15 mouse cellular contexts compared by ENCODE assay signal in the genomic region with DNA sequence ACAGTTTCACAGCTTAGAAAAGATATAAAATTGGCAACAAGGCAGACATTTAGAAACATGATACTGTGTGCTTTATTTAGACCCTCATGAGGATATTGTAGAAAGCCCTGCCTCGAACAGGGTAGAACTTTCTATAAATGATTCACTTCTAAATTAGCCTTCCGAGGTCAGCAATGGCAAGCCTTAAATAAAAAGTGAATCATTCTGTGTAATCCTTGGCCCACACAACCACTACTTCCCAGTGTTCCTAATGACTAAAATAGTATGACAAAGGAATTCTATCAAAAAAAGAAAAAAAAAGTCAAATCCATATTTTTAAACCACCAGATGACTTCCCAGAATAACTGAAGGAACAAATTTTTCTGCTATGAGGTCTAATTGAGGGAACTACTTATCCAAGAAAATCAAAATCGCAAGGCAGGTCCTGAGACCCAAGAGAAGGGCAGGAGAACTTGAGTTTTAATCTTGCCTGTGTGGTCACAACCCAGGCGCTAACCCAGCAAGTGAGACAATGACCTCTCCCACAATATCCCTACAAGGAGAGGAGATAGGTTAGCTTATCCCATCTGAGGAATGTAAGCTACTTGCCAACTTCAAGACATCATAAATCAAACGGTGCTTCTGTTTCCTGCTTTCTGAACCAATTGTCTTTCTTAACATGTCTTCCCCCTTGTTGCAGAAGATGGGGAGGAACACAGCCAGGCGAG. TPM values are rescaled to one million over a fixed set of nuclear protein-coding genes. Genes with fewer than 3 reads are reported as not detected.
A peak's percentile ranks its signal among the peaks of the same experiment; 100 is the strongest.
DNase-seq lines count a peak whose midpoint lies in the region; ATAC-seq lines count a peak whose summit lies in the region.
"Had no signal": no experiment of that assay in that cellular context is flagged by ENCODE, and none has a peak within 500 bp of the region (broad histone marks: within the 10 kb centered on the region; RNA-seq: fewer than 3 reads in every experiment).

No protein-coding gene starts in this region.

- peak; percentile 42 for DNase-seq in adrenal gland, adult 2 months
- no peak for DNase-seq in adrenal gland, adult 18-20 months (ENCODE audit: low spot score in 2 of 2)
- DNase-seq in kidney, adult 18-20 months, result no peak
- DNase-seq in lung, postnatal 10 days, result peak; percentile 44
- DNase-seq in B cell, adult 2 months, result no peak
- no peak for DNase-seq in hindbrain, embryonic 11.5 days (ENCODE audit: low spot score)
- DNase-seq: adrenal gland, adult 8-10 months; gastrocnemius, postnatal 10 days had no signal

- H3K4me1 ChIP-seq in kidney, embryonic 16.5 days (ENCODE audit: insufficient read depth, low read length), result peaks cover 25% of the 10 kb centered on the region
- no peaks in the 10 kb centered on the region; the same call in 1 of the 2 replicates for H3K4me1 ChIP-seq in brown adipose tissue, adult 24 weeks (ENCODE audit: control insufficient read depth, insufficient read depth, insufficient read length, low read length)
- H3K4me1 ChIP-seq in hindbrain, embryonic 11.5 days (replicated peaks; ENCODE audit: control insufficient read depth, insufficient read depth, low read length), result no peaks in the 10 kb centered on the region
- H3K4me1 ChIP-seq: midbrain, embryonic 12.5 days had no signal

- no peak overlapping the region for H3K4me2 ChIP-seq in kidney, embryonic 16.5 days (replicated peaks; ENCODE audit: low read depth, low read length)
- H3K4me2 ChIP-seq in hindbrain, embryonic 11.5 days (replicated peaks; ENCODE audit: low read depth, low read length), result no peak overlapping the region
- H3K4me2 ChIP-seq: liver, embryonic 11.5 days; midbrain, embryonic 12.5 days; neural tube, embryonic 15.5 days had no signal

- 51% methylated on average over 6 of the region's 6 CpGs for WGBS in kidney, embryonic 16.5 days
- 85% methylated on average over 6 of the region's 6 CpGs for WGBS in hindbrain, embryonic 11.5 days

- H3K9me3 ChIP-seq in kidney, embryonic 16.5 days (ENCODE audit: low read length), result no peaks in the 10 kb centered on the region
- H3K9me3 ChIP-seq in hindbrain, embryonic 11.5 days (ENCODE audit: control insufficient read depth, low read length), result no peaks in the 10 kb centered on the region
- H3K9me3 ChIP-seq: forebrain, embryonic 10.5 days; midbrain, embryonic 12.5 days; neural tube, embryonic 15.5 days had no signal

- H3K27me3 ChIP-seq in kidney, embryonic 16.5 days (ENCODE audit: insufficient read depth, low read length), result no peaks in the 10 kb centered on the region
- no peaks in the 10 kb centered on the region for H3K27me3 ChIP-seq in hindbrain, embryonic 11.5 days (ENCODE audit: control insufficient read depth, insufficient read depth, low read length)
- H3K27me3 ChIP-seq: midbrain, embryonic 12.5 days; neural tube, embryonic 15.5 days had no signal

- peak overlapping the region; percentile 21 for H3K27ac ChIP-seq in kidney, embryonic 16.5 days (ENCODE audit: low read length)
- H3K27ac ChIP-seq in brown adipose tissue, adult 24 weeks (replicated peaks; ENCODE audit: low read depth, low read length), result peak overlapping the region; percentile 46; the same call in 1 of the 2 replicates
- H3K27ac ChIP-seq in hindbrain, embryonic 11.5 days (ENCODE audit: low read depth, low read length), result no peak overlapping the region
- H3K27ac ChIP-seq: forebrain, embryonic 10.5 days; hindbrain, postnatal 0 days; midbrain, embryonic 12.5 days; neural tube, embryonic 15.5 days had no signal

- H3K4me3 ChIP-seq in kidney, embryonic 16.5 days (ENCODE audit: low read length), result no peak overlapping the region
- no peak overlapping the region for H3K4me3 ChIP-seq in brown adipose tissue, adult 24 weeks (ENCODE audit: insufficient read depth, low read depth, low read length)
- H3K4me3 ChIP-seq in hindbrain, embryonic 11.5 days (ENCODE audit: low read depth, low read length), result no peak overlapping the region
- H3K4me3 ChIP-seq: forebrain, embryonic 10.5 days; midbrain, embryonic 12.5 days; neural tube, embryonic 15.5 days had no signal

- H3K36me3 ChIP-seq in kidney, embryonic 16.5 days (ENCODE audit: insufficient read depth, low read length), result no peaks in the 10 kb centered on the region
- H3K36me3 ChIP-seq in hindbrain, embryonic 11.5 days (ENCODE audit: control insufficient read depth, insufficient read depth, low read length), result no peaks in the 10 kb centered on the region
- H3K36me3 ChIP-seq: forebrain, embryonic 10.5 days; midbrain, embryonic 12.5 days; neural tube, embryonic 15.5 days had no signal

- H3K9ac ChIP-seq in kidney, embryonic 16.5 days (replicated peaks; ENCODE audit: low read length), result no peak overlapping the region
- H3K9ac ChIP-seq in hindbrain, embryonic 11.5 days (ENCODE audit: low read depth, low read length), result no peak overlapping the region
- H3K9ac ChIP-seq: midbrain, embryonic 12.5 days; neural tube, embryonic 15.5 days had no signal

- ATAC-seq in kidney, embryonic 16.5 days (ENCODE audit: low FRiP score, low TSS enrichment), result peak; percentile 49; the same call in 1 of the 2 replicates
- ATAC-seq in hindbrain, embryonic 11.5 days (ENCODE audit: low FRiP score), result no peak
- ATAC-seq: hindbrain, postnatal 0 days had no signal

RNA-seq across cellular contexts. Expression of a gene that starts 22.9 kb away (rescaled TPM):
- total RNA-seq in adrenal gland, adult 2 months (2021), result 1 to 10 TPM in 1 of 2 experiments, under 1 TPM in 1; 0.52 to 1.1 TPM
- polyA plus RNA-seq in adrenal gland, adult 2 months (2012; rRNA removed), result 0.11 and 0.20 TPM in 2 replicates
- total RNA-seq in adrenal gland, adult 18-20 months (2021), result under 1 TPM in 1 of 2 experiments, not detected in 1; 0.30 TPM
- 43.7 and 45.7 TPM in 2 replicates for polyA plus RNA-seq in kidney, embryonic 16.5 days (2015; fragmentation: Nextera tagmentation; extraction: Ambion mirVana)
- polyA plus RNA-seq in brown adipose tissue, adult 24 weeks (2012; ENCODE audit: insufficient read depth, insufficient read length, missing spikeins), result not detected in 2 replicates
- polyA plus RNA-seq in hindbrain, embryonic 11.5 days (2014; fragmentation: Nextera tagmentation; extraction: Ambion mirVana), result 3.1 and 5.0 TPM in 2 replicates

Comparison
In these comparisons a context has a peak if more than half of its experiments do, and no peak if none do; other contexts are left out.
1. DNase-seq: peak in adrenal gland, adult 2 months (single experiment) and lung, postnatal 10 days (single experiment); none in adrenal gland, adult 18-20 months (0 of 2), kidney, adult 18-20 months (single experiment), B cell, adult 2 months (0 of 2) and hindbrain, embryonic 11.5 days (single experiment).